Mouse (Mus musculus) forebrain, embryonic 16.5 days (tissue): Measurements from ENCODE around the gene 9430097D07Rik. TPM values are rescaled to one million over a fixed set of nuclear protein-coding genes. Genes with fewer than 3 reads are reported as not detected.

ENCODE experiments used
- ATAC-seq: fragments of 200-750 bp; cut with Nextera tagmentation; 2 replicates; pipeline ENCODE4 v1.8.0; 2017; ENCODE audit warnings: mild to moderate bottlenecking, moderate library complexity
- H3K27ac ChIP-seq: fragments of 300-500 bp; sonication (generic); 2 replicates; pipeline ENCODE4 v1.5.1; 2014; ENCODE audit warnings: low read length, control low read depth
- H3K27me3 ChIP-seq: fragments of 300-500 bp; sonication (generic); replicated peaks from 2 replicates; pipeline ENCODE4 v1.6.1; 2014; ENCODE audit warnings: low read length; ENCODE audit not compliant: control insufficient read depth, insufficient read depth
- H3K36me3 ChIP-seq: fragments of 300-500 bp; sonication (generic); 2 replicates; pipeline ENCODE4 v1.6.1; 2014; ENCODE audit not compliant: control insufficient read depth, insufficient read depth
- H3K4me1 ChIP-seq: fragments of 300-500 bp; sonication (generic); replicated peaks from 2 replicates; pipeline ENCODE4 v1.6.1; 2014; ENCODE audit warnings: low read length; ENCODE audit not compliant: control insufficient read depth, insufficient read depth
- H3K4me2 ChIP-seq: fragments of 300-500 bp; sonication (generic); 2 replicates; pipeline ENCODE4 v1.6.1; 2014; ENCODE audit warnings: mild to moderate bottlenecking, low read length, control low read depth
- H3K4me3 ChIP-seq: fragments of 300-500 bp; sonication (generic); replicated peaks from 2 replicates; pipeline ENCODE4 v1.5.1; 2014; ENCODE audit warnings: mild to moderate bottlenecking, low read length, control low read depth
- H3K9ac ChIP-seq: fragments of 300-500 bp; sonication (generic); replicated peaks from 2 replicates; pipeline ENCODE4 v1.6.1; 2014; ENCODE audit warnings: low read depth, low read length, control low read depth
- H3K9me3 ChIP-seq: fragments of 300-500 bp; sonication (generic); 2 replicates; pipeline ENCODE4 v1.6.1; 2016; ENCODE audit warnings: low read length; ENCODE audit not compliant: control insufficient read depth
- WGBS: fragments of 180-500 bp; shearing (Covaris S2); extraction: QIAGEN DNeasy Blood & Tissue Kit; methylation state at CpG from one replicate; pipeline ENCODE4 v1.1.7; 2014; 5-methylcytosine and 5-hydroxymethylcytosine counted together
- polyA plus RNA-seq: library from polyadenylated mRNA; unstranded; fragments of >200 nt; fragmentation: Nextera tagmentation; extraction: Ambion mirVana; gene quantifications from 2 replicates; pipeline ENCODE4 v1.2.1, GENCODE M21; 2015

The 9430097D07Rik gene
- polyA plus RNA-seq, 1 experiment from 2014 or later = 0.42 TPM

DNA sequence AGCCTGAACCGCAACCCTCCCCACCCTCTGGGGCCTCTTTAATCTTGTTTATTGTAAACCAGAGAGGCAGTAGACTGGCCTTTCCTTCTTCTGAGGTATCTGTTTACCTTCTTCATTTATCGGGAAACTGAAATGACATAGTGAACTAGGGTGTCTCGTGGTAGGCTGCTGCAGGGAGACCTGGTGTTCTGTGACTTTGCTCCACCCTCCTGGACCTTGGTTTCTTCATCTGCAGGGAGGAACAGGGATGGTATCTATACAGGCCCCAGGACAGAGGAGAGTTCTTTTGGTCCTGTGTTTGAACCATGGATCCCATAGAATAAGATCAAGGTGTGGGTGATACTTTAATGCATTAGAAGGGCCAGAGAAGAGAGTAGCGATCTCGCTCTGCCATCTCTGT lies 24.2 kb downstream of the 9430097D07Rik start:
- WGBS = 89% methylated on average over 5 of the region's 5 CpGs
- ATAC-seq = no peak
- no peaks in the 10 kb centered on the region for H3K9me3 ChIP-seq
- no peak overlapping the region for H3K4me3 ChIP-seq
- H3K27me3 ChIP-seq = no peaks in the 10 kb centered on the region
- H3K4me2 ChIP-seq = no peak overlapping the region
- no peak overlapping the region for H3K27ac ChIP-seq
- H3K4me1 ChIP-seq = no peaks in the 10 kb centered on the region
- H3K36me3 ChIP-seq = no peaks in the 10 kb centered on the region
- H3K9ac ChIP-seq = no peak overlapping the region

DNA sequence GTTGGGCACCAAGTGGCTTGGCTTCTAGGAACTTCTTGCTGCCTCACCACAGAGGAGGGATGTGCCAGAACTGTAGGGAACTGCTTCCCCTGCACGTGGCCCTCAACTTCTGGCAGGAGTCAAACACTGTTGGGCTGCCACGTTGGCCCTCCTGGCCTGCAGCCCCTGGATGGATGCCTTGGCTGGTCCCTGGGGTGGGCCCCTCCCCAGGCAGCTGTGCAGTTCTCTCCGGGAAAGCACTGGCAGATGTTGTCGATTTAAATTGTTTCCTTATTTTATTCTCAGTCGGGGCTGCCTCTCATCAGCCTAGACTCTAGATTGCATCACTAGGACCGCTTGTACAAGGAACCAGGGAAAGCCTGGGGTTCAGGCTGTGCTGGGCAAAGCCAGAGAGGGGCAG lies 25.7 kb downstream of the 9430097D07Rik start:
- Histone ChIP-seq H3K9ac (no peak overlapping the region), H3K9me3 (no peaks in the 10 kb centered on the region), H3K4me1 (no peaks in the 10 kb centered on the region), H3K4me2 (no peak overlapping the region), H3K4me3 (no peak overlapping the region), H3K27me3 (no peaks in the 10 kb centered on the region), H3K27ac (no peak overlapping the region), H3K36me3 (no peaks in the 10 kb centered on the region)
- 72% methylated on average over 6 of the region's 6 CpGs for WGBS
- no peak for ATAC-seq

DNA sequence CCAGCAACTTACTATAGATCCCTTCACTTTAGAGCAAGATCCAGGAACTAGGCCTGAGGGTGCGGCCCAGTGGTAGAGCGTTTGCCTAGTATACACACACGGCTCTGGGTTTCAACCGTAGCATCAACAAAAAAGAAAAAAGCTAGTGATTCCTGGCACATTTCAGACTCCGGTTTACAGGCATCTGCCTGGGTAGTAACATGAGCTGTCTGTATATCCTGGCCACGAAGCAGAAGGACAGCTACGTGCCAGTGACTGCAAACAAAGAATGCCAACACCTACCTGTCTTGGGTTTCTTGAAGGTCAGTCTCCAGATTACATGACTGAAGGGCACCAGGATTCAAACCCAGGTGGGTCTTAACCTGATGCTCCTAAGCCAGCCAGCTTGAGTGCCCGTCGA lies 26.3 kb downstream of the 9430097D07Rik start:
- WGBS = 92% methylated on average over 9 of the region's 9 CpGs
- no peak for ATAC-seq
- H3K9ac ChIP-seq = no peak overlapping the region
- no peak overlapping the region for H3K4me2 ChIP-seq
- H3K4me1 ChIP-seq = no peaks in the 10 kb centered on the region
- H3K4me3 ChIP-seq = no peak overlapping the region
- H3K36me3 ChIP-seq = no peaks in the 10 kb centered on the region
- H3K27ac ChIP-seq = no peak overlapping the region
- H3K27me3 ChIP-seq = no peaks in the 10 kb centered on the region
- no peaks in the 10 kb centered on the region for H3K9me3 ChIP-seq

- 93% methylated on average over 7 of the region's 7 CpGs for WGBS
- Histone ChIP-seq H3K27ac (no peak overlapping the region), H3K27me3 (no peaks in the 10 kb centered on the region), H3K4me3 (no peak overlapping the region), H3K4me2 (no peak overlapping the region), H3K9ac (no peak overlapping the region), H3K36me3 (no peaks in the 10 kb centered on the region), H3K4me1 (peaks cover under 1% of the 10 kb centered on the region; the same call in 1 of the 2 replicates), H3K9me3 (no peaks in the 10 kb centered on the region)
- no peak for ATAC-seq
These were observed 27.3 kb downstream of the 9430097D07Rik start for GRCm38 (mm10) chr2:32547964-32548739.

- Histone ChIP-seq H3K4me2 (no peak overlapping the region), H3K4me3 (no peak overlapping the region), H3K27ac (no peak overlapping the region), H3K9me3 (no peaks in the 10 kb centered on the region), H3K4me1 (peaks cover 6% of the 10 kb centered on the region; the same call in 1 of the 2 replicates), H3K9ac (no peak overlapping the region), H3K27me3 (no peaks in the 10 kb centered on the region), H3K36me3 (no peaks in the 10 kb centered on the region)
- ATAC-seq = no peak
- 92% methylated on average over 5 of the region's 5 CpGs for WGBS
These were observed 28.1 kb downstream of the 9430097D07Rik start for GRCm38 (mm10) chr2:32547380-32547779.

DNA sequence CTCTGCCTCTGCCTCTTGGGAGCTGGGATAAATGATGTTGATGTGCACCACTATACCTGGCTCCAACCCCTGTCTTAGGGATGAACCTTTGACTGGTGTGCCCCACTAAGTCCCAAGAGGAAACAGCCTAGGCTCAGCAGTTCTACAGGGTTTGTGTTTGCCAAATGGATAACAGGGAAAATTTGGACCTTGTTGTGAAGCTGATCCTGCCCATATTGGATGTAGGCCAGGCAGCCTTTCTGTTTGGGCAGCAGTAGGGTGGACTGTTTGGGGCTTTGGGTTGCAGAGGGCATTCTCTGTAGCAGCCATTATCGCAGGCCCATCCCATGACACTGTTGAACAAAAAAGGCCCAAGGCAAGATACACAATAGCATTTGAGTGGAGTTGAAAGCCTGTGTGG lies 28.5 kb downstream of the 9430097D07Rik start:
- peaks cover 6% of the 10 kb centered on the region; the same call in 1 of the 2 replicates for H3K4me1 ChIP-seq
- no peaks in the 10 kb centered on the region for H3K27me3 ChIP-seq
- H3K27ac ChIP-seq = no peak overlapping the region
- no peak overlapping the region for H3K4me3 ChIP-seq
- H3K9ac ChIP-seq = no peak overlapping the region
- no peaks in the 10 kb centered on the region for H3K9me3 ChIP-seq
- no peaks in the 10 kb centered on the region for H3K36me3 ChIP-seq
- H3K4me2 ChIP-seq = no peak overlapping the region
- ATAC-seq = no peak
- WGBS = 57% methylated on average over 1 of the region's 1 CpGs

DNA sequence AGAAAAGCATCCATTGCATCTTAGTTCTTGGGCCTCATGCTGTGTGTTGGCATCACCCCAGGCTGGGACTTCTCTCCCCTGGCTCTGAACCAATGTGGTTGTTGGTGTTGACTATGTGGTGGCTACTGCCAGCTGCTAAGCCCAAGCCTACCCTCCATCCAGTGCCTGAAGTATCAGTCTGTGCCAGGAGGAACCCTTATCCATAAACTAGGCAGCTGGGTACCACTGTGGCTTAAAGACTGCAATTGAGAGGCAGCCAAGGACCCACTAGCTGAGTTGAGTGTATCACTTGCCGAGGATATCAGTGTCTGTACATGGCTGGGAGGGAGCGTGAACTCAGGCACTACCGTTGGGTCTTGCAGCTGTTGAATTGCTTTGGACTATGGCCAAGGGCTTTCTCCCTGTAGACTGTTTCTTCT lies 32.4 kb downstream of the 9430097D07Rik start:
- Histone ChIP-seq H3K4me1 (peaks cover 23% of the 10 kb centered on the region), H3K9me3 (no peaks in the 10 kb centered on the region), H3K36me3 (no peaks in the 10 kb centered on the region), H3K4me2 (no peak overlapping the region), H3K9ac (no peak overlapping the region), H3K27me3 (no peaks in the 10 kb centered on the region), H3K27ac (no peak overlapping the region), H3K4me3 (no peak overlapping the region)
- 66% methylated on average over 3 of the region's 3 CpGs for WGBS
- ATAC-seq = no peak

GRCm38 (mm10) chr2:32541986-32542573 lies 33.4 kb downstream of the 9430097D07Rik start:
- H3K9ac ChIP-seq = no peak overlapping the region
- H3K27me3 ChIP-seq = no peaks in the 10 kb centered on the region
- no peaks in the 10 kb centered on the region for H3K9me3 ChIP-seq
- no peak overlapping the region for H3K4me3 ChIP-seq
- H3K27ac ChIP-seq = no peak overlapping the region
- WGBS = 94% methylated on average over 4 of the region's 4 CpGs
- H3K4me2 ChIP-seq = no peak overlapping the region
- H3K4me1 ChIP-seq = peaks cover 33% of the 10 kb centered on the region
- no peaks in the 10 kb centered on the region for H3K36me3 ChIP-seq
- ATAC-seq = no peak

DNA sequence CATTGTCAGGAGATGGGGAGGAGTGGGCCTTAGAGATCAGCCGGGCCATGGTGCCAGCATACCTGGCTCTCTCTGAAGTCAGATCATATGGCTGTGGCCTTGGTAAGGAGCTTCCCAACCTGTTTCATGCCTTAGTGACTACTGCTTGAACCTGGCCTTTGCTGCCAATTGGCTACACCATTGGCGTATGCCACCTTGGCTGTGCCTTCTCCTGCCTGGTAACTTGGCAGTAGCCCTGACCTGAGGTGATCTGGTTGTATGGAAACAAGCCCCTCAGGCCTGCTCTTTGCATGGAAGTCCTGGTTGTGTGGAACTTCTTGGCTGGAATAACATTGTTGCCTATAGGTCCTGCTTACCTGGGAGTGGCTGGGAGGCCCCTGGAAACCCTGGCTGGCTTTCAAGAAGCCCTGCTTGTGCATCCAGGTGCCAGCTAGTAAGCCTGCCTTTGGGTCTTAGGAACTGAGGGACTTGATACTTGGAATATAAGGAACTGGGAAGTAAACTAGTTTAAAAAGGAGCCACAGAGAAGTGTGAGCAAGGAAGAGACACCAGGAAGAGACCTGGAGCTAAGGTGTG lies 34.1 kb downstream of the 9430097D07Rik start:
- no peaks in the 10 kb centered on the region for H3K27me3 ChIP-seq
- ATAC-seq = no peak
- no peaks in the 10 kb centered on the region for H3K9me3 ChIP-seq
- WGBS = 94% methylated on average over 2 of the region's 2 CpGs
- H3K27ac ChIP-seq = no peak overlapping the region
- no peaks in the 10 kb centered on the region for H3K36me3 ChIP-seq
- no peak overlapping the region for H3K4me3 ChIP-seq
- no peak overlapping the region for H3K4me2 ChIP-seq
- peaks cover 39% of the 10 kb centered on the region for H3K4me1 ChIP-seq
- no peak overlapping the region for H3K9ac ChIP-seq
